Mouse (Mus musculus) gastrocnemius, postnatal 10 days (tissue): ENCODE results near the gene Hmx2. TPM values are rescaled to one million over a fixed set of nuclear protein-coding genes. Genes with fewer than 3 reads are reported as not detected.

Experiments
- DNase-seq: peaks from one replicate; pipeline ENCODE4 v3.0.0; 2021; ENCODE audit warnings: mixed read lengths
- long read RNA-seq, 2 experiments: library from polyadenylated mRNA; stranded (forward); transcript quantifications; one replicate each; pipeline ENCODE4 v2.0.0; 2021
- total RNA-seq, 2 experiments: library from RNA; stranded (reverse); gene quantifications; 2 replicates each; pipeline ENCODE4 v1.2.3; 2021

Hmx2 gene
- total RNA-seq = not detected
- long read RNA-seq, experiment 1 = 0 reads
- long read RNA-seq, experiment 2 = 0 reads

DNA sequence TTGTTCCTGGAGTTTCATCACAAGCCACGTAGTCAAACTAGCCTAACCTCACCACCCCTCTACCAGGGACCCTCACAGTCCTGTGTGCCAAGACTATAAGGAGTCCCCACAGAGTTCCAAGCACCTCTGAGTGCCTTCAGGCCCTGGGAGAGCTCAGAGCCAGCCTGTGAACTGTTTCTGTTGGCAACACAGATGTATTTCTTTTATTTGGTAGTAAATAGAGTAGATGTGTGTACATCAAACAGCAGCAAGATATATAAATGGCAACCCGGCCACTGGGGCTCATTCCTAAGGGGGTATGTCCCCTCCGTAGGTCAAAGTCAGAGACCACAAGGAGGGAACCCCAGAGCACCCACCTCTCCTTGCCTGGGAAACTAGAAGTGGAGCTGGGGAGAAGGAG lies at the start of gene Hmx2:
TSS of gene Hmx2 (plus strand) at position 301 of the 400 bp plus-strand sequence.
- no peak for DNase-seq

GRCm38 (mm10) chr7:131503739-131504138 lies 44.8 kb upstream of the Hmx2 start:
- no peak for DNase-seq

DNA sequence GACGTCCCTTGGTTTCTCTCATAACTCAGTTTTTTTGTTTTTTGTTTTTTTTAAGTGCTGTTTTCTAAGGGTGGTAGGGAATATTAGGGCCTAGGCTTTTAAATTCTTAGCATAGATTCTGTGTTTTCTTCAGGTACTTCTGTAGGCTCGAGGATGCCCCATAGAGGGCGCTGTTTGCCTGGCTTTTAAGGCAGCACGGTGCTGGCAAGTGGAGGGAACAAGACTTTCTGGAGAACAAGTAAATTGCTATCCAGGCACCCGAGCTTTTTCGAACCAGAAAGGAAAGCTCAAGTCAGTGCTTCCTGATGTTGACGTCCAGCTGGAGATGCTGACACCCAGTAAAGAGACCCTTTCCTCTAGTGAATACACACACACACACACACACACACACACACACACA lies 8.6 kb upstream of the Hmx2 start:
- DNase-seq = peak; percentile 90

DNA sequence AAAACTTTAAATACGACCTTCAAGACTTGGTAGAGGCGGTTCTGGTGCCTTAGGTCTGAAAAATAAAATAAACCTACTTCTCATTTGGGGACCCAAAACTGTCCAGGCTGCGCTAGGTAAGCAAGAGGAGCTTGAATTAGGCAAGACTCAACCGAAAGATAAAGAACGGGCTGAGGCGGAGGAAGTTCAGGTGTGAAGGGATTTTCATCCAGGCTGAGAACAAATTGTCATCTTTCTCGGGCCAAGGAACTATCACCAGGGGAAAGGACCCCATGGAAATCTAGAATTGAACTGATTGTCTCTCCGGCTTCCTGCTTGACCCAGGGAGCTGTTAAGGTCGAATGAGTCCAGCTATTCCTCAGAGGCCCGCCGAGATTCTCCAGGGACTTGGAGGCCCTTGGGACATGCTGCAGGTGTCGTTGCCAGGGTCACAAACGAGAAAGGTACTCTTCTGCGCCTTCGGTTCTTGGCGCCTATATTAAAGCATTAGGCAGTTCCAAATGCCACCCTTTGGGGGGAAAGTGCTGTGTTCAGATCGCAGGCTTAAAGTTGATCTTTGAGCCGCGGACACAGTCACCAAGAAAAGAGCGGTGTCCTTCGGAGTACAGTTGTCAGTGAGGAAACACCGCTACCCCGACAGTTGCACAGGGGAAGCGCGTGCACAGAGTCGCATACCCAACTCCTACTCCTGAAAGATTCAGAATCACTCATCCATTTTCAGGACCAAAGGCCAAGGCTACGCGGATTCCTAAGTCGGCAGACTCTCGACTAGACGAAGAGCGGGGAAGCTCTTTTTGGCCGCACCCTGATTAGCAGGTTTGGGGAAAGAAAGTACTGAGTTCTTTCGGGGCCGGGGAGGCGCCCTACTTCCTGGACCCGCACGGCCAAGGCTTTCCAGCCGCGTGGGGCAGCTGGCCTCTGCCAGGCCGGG lies 7.1 kb upstream of the Hmx2 start:
- no peak for DNase-seq

- DNase-seq = no peak
Measured at GRCm38 (mm10) chr7:131542115-131542871, 6.3 kb upstream of the Hmx2 start, which contains the start of gene Hmx3. Hmx3 (plus strand) TSS chr7:131542867.

GRCm38 (mm10) chr7:131542872-131543622 lies 5.5 kb upstream of the Hmx2 start:
- no peak for DNase-seq

DNA sequence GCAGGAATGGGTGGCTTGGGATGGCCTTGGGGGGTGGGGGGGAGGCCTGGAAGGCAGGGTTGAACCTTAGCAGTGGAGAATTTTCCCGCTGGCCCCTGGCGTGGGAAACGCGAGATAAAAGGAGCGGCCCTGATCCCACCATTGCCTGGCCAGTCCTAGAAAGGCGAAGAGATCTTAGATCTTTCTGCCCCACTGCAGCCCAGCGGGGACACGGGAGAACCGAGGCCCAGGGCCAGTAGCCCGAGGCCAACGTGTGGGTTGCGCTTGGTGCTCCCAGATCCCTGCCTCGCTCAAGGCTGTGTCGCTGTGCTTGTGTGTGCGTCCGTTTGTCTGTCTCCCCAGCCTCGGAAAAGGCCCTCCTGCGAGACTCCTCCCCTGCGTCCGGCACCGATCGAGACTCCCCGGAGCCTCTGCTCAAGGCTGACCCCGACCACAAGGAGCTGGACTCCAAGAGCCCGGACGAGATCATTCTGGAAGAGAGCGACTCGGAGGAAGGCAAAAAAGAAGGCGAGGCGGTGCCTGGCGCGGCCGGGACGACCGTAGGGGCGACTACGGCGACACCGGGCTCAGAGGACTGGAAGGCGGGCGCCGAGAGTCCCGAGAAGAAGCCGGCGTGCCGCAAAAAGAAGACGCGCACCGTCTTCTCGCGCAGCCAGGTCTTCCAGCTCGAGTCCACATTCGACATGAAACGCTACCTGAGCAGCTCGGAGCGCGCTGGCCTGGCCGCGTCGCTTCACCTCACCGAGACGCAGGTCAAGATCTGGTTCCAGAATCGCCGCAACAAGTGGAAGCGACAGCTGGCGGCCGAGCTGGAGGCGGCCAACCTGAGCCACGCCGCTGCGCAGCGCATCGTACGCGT lies 4.7 kb upstream of the Hmx2 start:
- peak; percentile 24 for DNase-seq

DNA sequence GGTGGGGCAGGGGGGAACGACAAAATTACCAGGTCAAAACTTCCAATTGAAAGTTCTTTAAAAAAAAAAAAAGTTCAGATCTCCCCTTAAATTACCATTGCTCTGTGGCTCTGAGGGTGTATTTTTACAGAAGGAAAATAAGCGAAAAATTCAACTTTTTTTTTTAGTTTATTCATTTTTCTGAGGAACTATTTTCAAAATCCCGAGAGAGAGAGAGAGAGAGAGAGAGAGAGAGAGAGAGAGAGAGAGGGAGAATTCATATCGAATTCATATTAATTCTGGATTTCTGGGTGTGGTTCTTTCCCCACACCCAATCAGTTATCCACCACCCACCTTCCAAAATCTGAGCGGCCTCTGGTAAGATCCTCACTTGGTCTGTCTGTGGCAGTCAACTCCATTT lies 3.7 kb upstream of the Hmx2 start:
- no peak for DNase-seq

- no peak for DNase-seq
Measured at GRCm38 (mm10) chr7:131545701-131546385, 2.7 kb upstream of the Hmx2 start.

DNA sequence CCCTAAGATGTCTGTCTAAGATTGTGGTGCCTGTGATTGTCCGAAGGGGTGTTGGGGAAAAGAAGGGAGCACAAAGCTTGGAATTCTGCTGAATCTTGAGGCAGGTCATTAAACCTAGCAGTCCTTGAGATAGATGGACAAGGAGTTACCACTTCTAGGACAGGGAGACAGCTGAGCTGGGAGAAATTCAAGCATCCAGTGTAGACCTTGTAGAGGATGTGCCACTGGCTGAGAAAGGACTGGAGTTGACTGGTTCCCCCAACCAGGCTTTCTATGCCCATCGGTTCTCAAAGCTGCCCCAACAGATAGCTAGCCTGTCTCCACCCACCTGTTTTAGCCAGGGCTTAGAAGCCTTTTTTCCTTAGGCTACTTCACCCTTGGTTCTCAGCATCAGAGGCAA lies 2.1 kb upstream of the Hmx2 start:
- DNase-seq = no peak

DNA sequence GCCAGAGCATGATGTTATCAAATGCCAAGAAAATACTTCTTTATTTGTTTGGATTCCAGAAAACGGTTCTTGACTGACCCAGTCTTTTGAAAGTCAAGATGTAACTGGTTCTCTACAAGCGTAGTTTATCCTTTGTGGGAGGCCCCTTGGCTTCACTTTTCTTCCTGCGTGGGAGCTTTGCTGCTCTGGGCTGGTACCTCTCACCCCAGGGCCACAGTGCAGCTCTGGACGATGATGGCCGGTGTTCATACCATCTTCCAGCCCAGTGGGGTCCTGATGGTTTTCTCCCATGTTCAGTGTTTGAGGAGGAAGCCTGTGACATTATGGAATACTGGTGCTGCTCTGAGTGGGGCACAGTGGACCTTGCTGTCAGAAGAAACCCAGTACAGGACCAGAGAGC lies 1.1 kb upstream of the Hmx2 start:
- DNase-seq = no peak

DNA sequence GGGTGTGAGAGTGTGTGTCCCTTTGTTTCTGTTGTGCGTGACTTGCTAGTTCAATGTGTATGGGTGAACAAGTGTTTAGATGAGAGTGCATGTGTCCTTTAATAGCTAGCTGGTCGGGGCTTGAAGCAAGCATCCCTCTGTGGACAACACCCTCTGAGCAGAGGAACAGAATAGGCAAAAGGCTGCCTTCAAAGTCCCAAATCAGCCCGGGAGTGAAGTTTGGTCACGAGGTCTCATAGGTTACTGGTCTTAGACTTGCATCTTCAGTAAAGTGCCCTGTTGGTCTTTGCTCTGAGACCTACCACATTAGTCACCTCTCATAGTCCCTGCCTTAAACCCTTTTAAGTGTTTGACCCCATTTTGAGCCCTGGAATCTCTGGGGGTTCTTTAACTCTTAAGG lies 2.9 kb downstream of the Hmx2 start:
- DNase-seq = no peak

GRCm38 (mm10) chr7:131551931-131552741 lies 3.6 kb downstream of the Hmx2 start:
- DNase-seq = no peak

DNA sequence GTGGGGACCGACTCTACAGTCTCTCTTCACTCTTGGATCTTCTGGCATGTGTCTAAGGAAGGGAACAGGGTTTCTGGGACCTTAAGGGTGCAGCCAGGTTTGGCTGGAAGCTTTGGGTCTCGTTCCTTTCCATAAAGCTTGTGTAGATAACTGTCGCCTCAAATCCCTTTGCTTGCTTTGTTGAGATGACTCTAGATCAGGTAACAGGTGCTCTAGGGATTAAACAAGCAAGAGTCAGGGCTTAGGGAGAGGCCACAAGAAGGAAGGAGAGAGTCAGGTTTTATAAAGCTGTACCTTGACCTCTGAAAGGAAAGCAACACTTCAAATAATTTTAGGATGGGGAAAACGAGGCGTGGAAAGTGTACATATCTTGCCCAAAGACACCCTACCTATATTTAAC lies 4.2 kb downstream of the Hmx2 start:
- no peak for DNase-seq

- peak; percentile 31 for DNase-seq
Measured at GRCm38 (mm10) chr7:131553771-131554175, 5.2 kb downstream of the Hmx2 start.

DNA sequence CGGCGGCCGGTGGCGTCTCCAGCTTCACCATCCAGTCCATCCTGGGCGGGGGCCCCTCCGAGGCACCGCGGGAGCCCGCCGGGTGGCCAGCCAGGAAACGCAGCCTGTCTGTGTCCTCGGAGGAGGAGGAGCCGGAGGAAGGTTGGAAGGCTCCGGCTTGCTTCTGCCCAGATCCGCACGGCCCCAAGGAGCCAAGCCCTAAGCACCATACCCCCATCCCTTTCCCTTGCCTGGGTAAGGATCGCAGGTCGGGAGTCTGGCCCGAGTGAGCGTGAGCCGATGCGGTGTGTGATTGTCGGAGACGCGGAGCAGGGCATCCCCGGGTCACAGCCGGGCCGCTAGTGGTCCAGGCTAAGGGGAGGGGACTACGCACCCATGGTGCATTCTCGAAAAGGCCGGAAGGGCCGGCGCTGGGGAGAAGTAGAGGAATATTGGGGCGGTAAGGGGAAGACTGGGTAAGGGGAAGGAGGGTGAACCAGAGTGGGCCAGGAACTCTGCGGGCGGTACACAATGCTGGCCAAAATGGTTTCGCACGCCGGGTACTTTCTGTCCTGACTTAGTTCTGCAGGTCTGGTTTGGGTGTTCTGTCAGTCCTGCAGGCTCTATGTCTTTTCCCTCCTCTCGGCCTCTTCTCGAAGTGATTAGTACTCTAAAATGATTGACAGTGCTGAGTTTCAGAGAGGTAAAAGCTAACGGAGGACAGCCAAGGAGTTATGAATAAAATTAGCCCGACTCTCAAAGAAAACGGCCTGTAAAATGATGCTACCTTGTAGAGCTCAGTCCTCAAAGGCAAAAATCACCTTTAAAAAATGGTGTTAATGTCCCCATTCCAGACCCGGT lies 6.0 kb downstream of the Hmx2 start:
- DNase-seq = peak; percentile 18

DNA sequence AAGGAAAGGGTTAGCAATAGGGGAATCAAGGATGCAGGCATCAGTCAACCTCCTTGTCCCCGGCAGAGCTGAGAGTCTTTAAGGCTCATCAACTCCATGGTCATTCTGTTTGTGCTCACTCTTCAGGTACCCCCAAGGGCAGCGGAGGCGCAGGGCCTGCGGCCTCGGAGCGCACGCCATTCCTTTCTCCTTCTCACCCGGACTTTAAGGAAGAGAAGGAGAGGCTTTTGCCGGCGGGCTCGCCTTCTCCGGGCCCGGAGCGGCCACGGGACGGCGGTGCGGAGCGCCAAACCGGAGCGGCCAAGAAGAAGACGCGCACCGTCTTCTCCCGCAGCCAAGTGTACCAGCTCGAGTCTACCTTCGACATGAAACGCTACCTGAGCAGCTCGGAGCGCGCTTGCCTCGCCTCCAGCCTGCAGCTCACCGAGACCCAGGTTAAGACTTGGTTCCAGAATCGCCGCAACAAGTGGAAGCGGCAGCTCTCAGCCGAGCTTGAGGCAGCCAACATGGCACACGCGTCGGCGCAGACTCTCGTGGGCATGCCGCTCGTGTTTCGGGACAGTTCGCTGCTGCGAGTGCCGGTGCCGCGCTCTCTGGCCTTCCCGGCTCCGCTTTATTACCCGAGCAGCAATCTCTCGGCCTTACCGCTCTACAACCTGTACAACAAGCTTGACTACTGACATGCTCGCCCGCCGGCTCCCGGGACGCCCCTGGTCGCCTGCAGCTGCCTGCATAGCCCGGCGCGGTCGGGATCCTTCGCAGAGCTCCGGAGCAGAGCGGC lies 6.9 kb downstream of the Hmx2 start:
- DNase-seq = peak; percentile 36

DNA sequence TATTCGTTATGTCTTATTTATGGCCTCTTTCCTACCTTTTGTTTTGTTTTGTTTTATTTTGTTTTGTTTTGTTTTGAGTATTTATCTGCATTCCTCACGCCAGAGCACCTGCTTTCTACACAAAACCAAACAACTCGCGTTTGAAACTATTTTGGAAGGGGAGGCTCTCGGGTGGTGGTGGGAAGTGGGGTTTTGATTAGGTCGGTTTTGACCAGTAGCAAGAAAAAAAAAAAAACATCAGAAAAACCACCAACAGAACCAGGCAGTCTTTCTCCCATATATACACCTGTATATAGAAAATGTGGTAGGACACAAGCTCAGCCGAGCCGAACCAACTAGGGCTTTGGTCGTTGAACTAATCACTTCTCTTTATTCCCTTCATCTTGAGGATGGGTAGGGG lies 7.5 kb downstream of the Hmx2 start:
- DNase-seq = no peak
